Comparison of ENCODE assay signal across 20 mouse cellular contexts in the genomic region with DNA sequence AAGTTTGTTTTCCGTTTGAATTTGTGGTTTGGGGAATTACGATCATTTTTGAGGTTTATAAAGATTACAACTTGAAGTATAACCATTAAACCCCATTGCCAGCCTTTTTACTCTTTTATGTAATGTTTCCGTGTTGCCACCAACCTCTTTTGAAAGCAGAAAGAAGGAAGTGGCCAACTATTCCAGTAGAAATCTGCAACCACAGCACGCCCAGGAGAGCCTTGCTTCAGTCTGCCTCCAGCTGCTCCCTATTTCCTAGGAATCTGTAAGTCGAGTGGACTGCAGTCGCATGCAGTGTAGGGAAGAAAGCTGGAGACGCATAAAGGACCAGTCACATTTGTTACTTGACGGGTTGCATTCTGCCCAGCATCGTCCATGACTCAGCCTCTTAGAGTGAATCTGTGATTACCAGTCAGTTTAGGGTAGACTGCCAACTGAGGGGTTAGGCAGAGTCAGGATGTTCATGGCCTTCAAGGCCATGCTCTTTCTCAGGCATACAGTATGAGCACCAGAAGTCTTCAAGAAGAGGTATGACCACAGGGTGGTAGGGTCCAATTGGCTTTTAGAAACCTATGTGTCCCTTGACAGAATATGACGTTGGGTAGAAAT. TPM values are rescaled to one million over a fixed set of nuclear protein-coding genes. Genes with fewer than 3 reads are reported as not detected.
DNase-seq lines count a peak whose midpoint lies in the region; ATAC-seq and TF ChIP-seq lines count a peak whose summit lies in the region.
"Had no signal": no experiment of that assay in that cellular context is flagged by ENCODE, and none has a peak within 500 bp of the region (broad histone marks: within the 10 kb centered on the region; RNA-seq: fewer than 3 reads in every experiment).

No protein-coding gene starts in this region.

- H3K79me3 ChIP-seq in C2C12 (ENCODE audit: low read depth) = no peaks in the 10 kb centered on the region

- H3K36me3 ChIP-seq in C2C12 (ENCODE audit: control insufficient read depth, insufficient read depth) = no peaks in the 10 kb centered on the region
- H3K36me3 ChIP-seq: forebrain, embryonic 10.5 days; hindbrain, embryonic 13.5 days; intestine, embryonic 15.5 days had no signal

- TF ChIP-seq POLR2A in olfactory bulb, adult 2 months (IDR thresholded peaks at IDR 0.05; ENCODE audit: insufficient read depth, low read depth, low read length) = no peak

- no peak for TF ChIP-seq CTCF in C2C12 (IDR thresholded peaks at IDR 0.05; ENCODE audit: control insufficient read depth, insufficient read depth, insufficient read length)
- no peak for TF ChIP-seq CTCF in olfactory bulb, adult 2 months (IDR thresholded peaks at IDR 0.05; ENCODE audit: insufficient read depth, low read depth, low read length)

- peak; percentile 25; the same call in 1 of the 2 replicates for ATAC-seq in frontal cortex, adult (ENCODE audit: low TSS enrichment)
- peak; percentile 55 for ATAC-seq in granulocyte monocyte progenitor cell, adult 5-6 weeks (replicated peaks; ENCODE audit: poor library complexity, severe bottlenecking)
- ATAC-seq: forebrain, embryonic 14.5 days; hindbrain, postnatal 0 days; intestine, embryonic 15.5 days had no signal

- no peak for DNase-seq in frontal cortex, postnatal 14 days (ENCODE audit: low spot score in 2 of 2)
- no peak for DNase-seq in layer of hippocampus, postnatal 36 days
- DNase-seq: adrenal gland, adult 8-10 months; cerebellum, adult 11-12 months; cerebellum, adult 9-10 months; cerebellum, postnatal 25 days; gastrocnemius, postnatal 14 days; heart, postnatal 10 days; heart, postnatal 4 days had no signal

- no peak overlapping the region for H3K4me3 ChIP-seq in C2C12 (ENCODE audit: insufficient read depth, poor library complexity, severe bottlenecking)
- H3K4me3 ChIP-seq in olfactory bulb, adult 2 months (ENCODE audit: insufficient read depth, low read depth, low read length) = no peak overlapping the region
- H3K4me3 ChIP-seq: erythroblast, embryonic 14.5 days; forebrain, embryonic 10.5 days; heart, embryonic 10.5 days; hindbrain, embryonic 13.5 days; intestine, embryonic 15.5 days had no signal

- H3K79me2 ChIP-seq in C2C12 (ENCODE audit: control insufficient read depth, insufficient read depth) = no peaks in the 10 kb centered on the region

- H3ac ChIP-seq in C2C12 (ENCODE audit: control insufficient read depth, insufficient read length, low read depth) = no peak overlapping the region

- H3K27ac ChIP-seq in olfactory bulb, adult 2 months (ENCODE audit: insufficient read depth, low read depth, low read length) = 0 out of 2 replicates have a peak overlapping the region, but pooled peaks have one; percentile 10
- H3K27ac ChIP-seq: forebrain, embryonic 10.5 days; heart, embryonic 10.5 days; hindbrain, embryonic 13.5 days; hindbrain, postnatal 0 days; intestine, embryonic 15.5 days had no signal

- H3K4me1 ChIP-seq in olfactory bulb, adult 2 months (ENCODE audit: control insufficient read depth, insufficient read depth, low read length) = peaks cover 18% of the 10 kb centered on the region

- H3K27me3 ChIP-seq in C2C12 (ENCODE audit: control insufficient read depth, insufficient read depth, insufficient read length) = no peaks in the 10 kb centered on the region
- H3K27me3 ChIP-seq: hindbrain, embryonic 13.5 days; intestine, embryonic 15.5 days had no signal

- WGBS in olfactory bulb, adult 2 months = 77% methylated on average over 10 of the region's 10 CpGs

TF ChIP-seq in C2C12, 6 proteins besides CTCF, POLR2A, EP300 and RAD21:
- TF ChIP-seq MYOG (IDR thresholded peaks at IDR 0.05; ENCODE audit: control insufficient read depth, extremely low read depth, insufficient read length) = no peak
- TF ChIP-seq MAX (IDR thresholded peaks at IDR 0.05) = peak; percentile 70

RNA-seq across cellular contexts. Expression of a gene that starts 43.8 kb away (rescaled TPM):
- polyA plus RNA-seq in C2C12 (2012; fragmentation: generic; extraction: Trizol) = 3.4 TPM
- not detected in 2 replicates for total RNA-seq in granulocyte monocyte progenitor cell, adult 5-6 weeks (2014; fragmentation: Nextera tagmentation)
- 0.09 TPM in 1 of 2 replicates, not detected in the other for total RNA-seq in granulocyte monocyte progenitor cell, adult 5-6 weeks (2017)
- polyA plus RNA-seq in olfactory bulb, adult 2 months (2012; ENCODE audit: insufficient read depth, insufficient read length, low replicate concordance, missing spikeins) = not detected in 2 replicates
- 10 to 100 TPM; 26.8 to 28.1 TPM for total RNA-seq in layer of hippocampus, postnatal 36 days (2021)

Comparison
In these comparisons a context has a peak if more than half of its experiments do, and no peak if none do; other contexts are left out.
1. RNA of a gene that starts 43.8 kb away (total RNA-seq): 26.8 to 28.1 TPM in layer of hippocampus, postnatal 36 days; 0.09 TPM in granulocyte monocyte progenitor cell, adult 5-6 weeks; every median in the first group is over 10 times any median in the second.